Mouse (Mus musculus) heart, postnatal 0 days (tissue): Measurements from ENCODE around the gene Snx12.

Experiments used
- CTCF ChIP-seq: IDR thresholded peaks from 2 replicates; pipeline ENCODE4 v1.5.1; 2016; ENCODE audit warnings: antibody characterized with exemption, control low read depth, low read depth
- EP300 ChIP-seq: IDR thresholded peaks from 2 replicates; pipeline ENCODE4 v1.6.1; 2016; ENCODE audit warnings: antibody characterized with exemption, low read depth

DNA sequence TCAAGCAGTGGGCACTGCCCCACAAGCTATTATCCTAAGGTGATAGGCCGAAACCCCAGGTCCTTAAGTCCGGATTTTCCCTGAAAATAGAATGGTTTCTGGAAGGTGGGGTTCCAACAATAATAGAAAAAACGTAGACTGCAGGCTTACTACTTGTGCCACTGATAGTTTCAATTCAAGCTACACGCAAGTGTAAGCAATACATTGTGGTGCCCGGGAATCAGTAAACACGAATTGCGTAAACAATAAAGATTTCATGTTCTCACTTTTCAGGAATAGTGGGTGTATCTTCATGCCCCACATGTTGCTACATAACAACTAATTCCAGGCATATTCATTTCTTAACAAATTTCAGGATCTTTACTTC lies 416 bp upstream of the Snx12 start:
- no peak for TF ChIP-seq CTCF
- TF ChIP-seq EP300: no peak
